Mouse (Mus musculus) forebrain, postnatal 0 days (tissue): ENCODE results near the gene Med27. TPM values are rescaled to one million over a fixed set of nuclear protein-coding genes. Genes with fewer than 3 reads are reported as not detected.

Source experiments
- ATAC-seq: fragments of 200-750 bp; cut with Nextera tagmentation; 2 replicates; pipeline ENCODE4 v1.8.0; 2017; ENCODE audit warnings: mild to moderate bottlenecking, moderate library complexity
- DNase-seq: peaks from one replicate; pipeline ENCODE4 v3.0.0-alpha.2; 2015
- H3K27ac ChIP-seq: fragments of 300-500 bp; sonication (generic); 2 replicates; pipeline ENCODE4 v1.5.1; 2014; ENCODE audit warnings: low read depth, mild to moderate bottlenecking, antibody characterized with exemption, low read length, moderate library complexity, mixed read lengths
- H3K27me3 ChIP-seq: fragments of 300-500 bp; sonication (generic); 2 replicates; pipeline ENCODE4 v1.6.1; 2014; ENCODE audit warnings: mild to moderate bottlenecking, low read length, mixed read lengths; ENCODE audit not compliant: insufficient read depth
- H3K36me3 ChIP-seq: fragments of 300-500 bp; sonication (generic); 2 replicates; pipeline ENCODE4 v1.6.1; 2014; ENCODE audit warnings: mild to moderate bottlenecking, moderate library complexity; ENCODE audit not compliant: insufficient read depth
- H3K4me1 ChIP-seq: fragments of 300-500 bp; sonication (generic); 2 replicates; pipeline ENCODE4 v1.6.1; 2014; ENCODE audit warnings: antibody characterized with exemption; ENCODE audit not compliant: insufficient read depth
- H3K4me2 ChIP-seq: fragments of 300-500 bp; sonication (generic); 2 replicates; pipeline ENCODE4 v1.6.1; 2014; ENCODE audit warnings: low read depth, mild to moderate bottlenecking, moderate library complexity
- H3K4me3 ChIP-seq: fragments of 300-500 bp; sonication (generic); 2 replicates; pipeline ENCODE4 v1.5.1; 2014; ENCODE audit warnings: low read depth, low read length, mixed read lengths
- H3K9ac ChIP-seq: fragments of 300-500 bp; sonication (generic); 2 replicates; pipeline ENCODE4 v1.6.1; 2014; ENCODE audit warnings: mild to moderate bottlenecking
- H3K9me3 ChIP-seq: fragments of 300-500 bp; sonication (generic); 2 replicates; pipeline ENCODE4 v1.6.1; 2016; ENCODE audit warnings: low read length
- CTCF ChIP-seq: sonication (generic); IDR thresholded peaks from 2 replicates; pipeline ENCODE4 v1.5.1; 2016; ENCODE audit warnings: antibody characterized with exemption, control low read depth, low read depth
- WGBS: fragments of 180-500 bp; shearing (Covaris S2); extraction: QIAGEN DNeasy Blood & Tissue Kit; methylation state at CpG from one replicate; pipeline ENCODE4 v1.1.7; 2014; 5-methylcytosine and 5-hydroxymethylcytosine counted together
- polyA plus RNA-seq: library from polyadenylated mRNA; unstranded; fragments of >200 nt; fragmentation: Nextera tagmentation; extraction: Ambion mirVana; gene quantifications from 2 replicates; pipeline ENCODE4 v1.2.1, GENCODE M21; 2015
- total RNA-seq: library from RNA; depleted of rRNA; stranded (reverse); fragments of >200 nt; gene quantifications from 2 replicates; pipeline ENCODE4 v1.2.3, GENCODE M21; 2014

The Med27 gene
- total and polyA plus RNA-seq, 2 experiments from 2014 or later, result 60.1 to 71.2 TPM

GRCm38 (mm10) chr2:29404931-29405330 is 58.3 kb downstream of the Med27 start:
- WGBS, result 85% methylated on average over 10 of the region's 10 CpGs
- Histone ChIP-seq H3K4me1 (peaks cover 17% of the 10 kb centered on the region; the same call in 1 of the 2 replicates), H3K27me3 (no peaks in the 10 kb centered on the region), H3K27ac (no peak overlapping the region), H3K4me2 (no peak overlapping the region), H3K36me3 (no peaks in the 10 kb centered on the region), H3K9ac (no peak overlapping the region), H3K9me3 (no peaks in the 10 kb centered on the region), H3K4me3 (no peak overlapping the region)
- DNase-seq (no peak), ATAC-seq (no peak)
- TF ChIP-seq CTCF, result no peak

- no peaks in the 10 kb centered on the region for H3K9me3 ChIP-seq
- WGBS, result 96% methylated on average over 2 of the region's 2 CpGs
- no peak overlapping the region for H3K4me3 ChIP-seq
- ATAC-seq, result no peak
- H3K36me3 ChIP-seq, result no peaks in the 10 kb centered on the region
- H3K27me3 ChIP-seq, result no peaks in the 10 kb centered on the region
- no peak overlapping the region for H3K27ac ChIP-seq
- H3K4me2 ChIP-seq, result no peak overlapping the region
- no peak overlapping the region for H3K9ac ChIP-seq
- TF ChIP-seq CTCF, result no peak
- H3K4me1 ChIP-seq, result peaks cover 17% of the 10 kb centered on the region; the same call in 1 of the 2 replicates
- DNase-seq, result no peak
Observed at GRCm38 (mm10) chr2:29405848-29406247, 59.2 kb downstream of the Med27 start.

DNA sequence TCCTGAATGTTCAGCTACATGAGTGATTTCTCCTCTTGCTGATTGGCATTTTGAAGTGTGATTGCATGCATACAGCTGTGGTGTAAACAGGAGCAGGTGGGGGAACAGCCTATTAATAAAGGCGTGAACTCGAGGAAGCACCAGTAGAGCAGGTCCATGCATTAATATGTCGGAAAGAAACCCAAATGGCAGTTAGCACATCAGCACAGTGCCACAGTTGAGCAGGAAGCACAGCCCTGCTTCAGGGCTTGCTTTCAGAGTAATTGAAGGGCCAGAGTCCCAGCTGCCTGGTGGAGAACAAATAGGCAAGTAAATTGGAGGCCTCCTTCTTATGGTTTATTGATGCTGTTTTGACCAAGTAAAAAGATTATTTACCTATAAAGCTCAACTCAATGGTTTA is 60.7 kb downstream of the Med27 start:
- no peak overlapping the region for H3K4me3 ChIP-seq
- 0 out of 2 replicates have a peak overlapping the region, but pooled peaks have one; percentile 36 for H3K27ac ChIP-seq
- no peaks in the 10 kb centered on the region for H3K27me3 ChIP-seq
- H3K9me3 ChIP-seq, result no peaks in the 10 kb centered on the region
- H3K4me1 ChIP-seq, result peaks cover 21% of the 10 kb centered on the region
- ATAC-seq (peak; percentile 45; the same call in 1 of the 2 replicates), DNase-seq (no peak)
- TF ChIP-seq CTCF, result no peak
- no peaks in the 10 kb centered on the region for H3K36me3 ChIP-seq
- H3K4me2 ChIP-seq, result no peak overlapping the region
- no peak overlapping the region for H3K9ac ChIP-seq
- WGBS, result 21% methylated on average over 3 of the region's 3 CpGs

DNA sequence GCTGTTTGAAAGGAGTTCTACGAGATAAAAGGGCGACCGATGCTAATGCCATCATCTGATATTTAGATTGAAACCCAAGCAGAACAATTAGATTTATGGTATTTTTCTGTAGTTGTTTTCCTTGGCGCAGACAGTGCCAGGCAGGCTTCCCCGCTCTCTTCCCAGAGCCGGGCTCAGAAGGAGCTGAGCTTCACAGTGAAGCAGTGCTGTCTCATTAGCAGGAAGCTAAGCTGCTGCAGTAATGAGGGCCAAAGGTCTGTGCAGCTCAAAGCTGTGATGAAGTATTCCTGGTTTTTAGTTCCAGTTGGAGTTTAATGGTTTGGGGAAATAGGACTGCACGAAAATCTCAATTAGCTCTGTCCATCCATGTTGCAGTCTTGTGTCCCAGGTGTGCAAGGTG is 61.1 kb downstream of the Med27 start:
- DNase-seq (peak; percentile 50), ATAC-seq (peak; percentile 60; the same call in 1 of the 2 replicates)
- Histone ChIP-seq H3K4me3 (no peak overlapping the region), H3K27ac (peak overlapping the region; percentile 36; the same call in 1 of the 2 replicates), H3K4me2 (no peak overlapping the region), H3K9ac (no peak overlapping the region), H3K36me3 (no peaks in the 10 kb centered on the region), H3K4me1 (peaks cover 23% of the 10 kb centered on the region), H3K9me3 (no peaks in the 10 kb centered on the region), H3K27me3 (no peaks in the 10 kb centered on the region)
- 42% methylated on average over 7 of the region's 7 CpGs for WGBS
- no peak for TF ChIP-seq CTCF

- Histone ChIP-seq H3K4me3 (no peak overlapping the region), H3K27me3 (no peaks in the 10 kb centered on the region), H3K9me3 (no peaks in the 10 kb centered on the region), H3K27ac (no peak overlapping the region), H3K4me2 (no peak overlapping the region), H3K36me3 (no peaks in the 10 kb centered on the region), H3K9ac (no peak overlapping the region), H3K4me1 (peaks cover 27% of the 10 kb centered on the region)
- WGBS, result 55% methylated on average over 7 of the region's 7 CpGs
- ATAC-seq (no peak), DNase-seq (no peak)
- no peak for TF ChIP-seq CTCF
Observed at GRCm38 (mm10) chr2:29410884-29411283, 64.3 kb downstream of the Med27 start.

DNA sequence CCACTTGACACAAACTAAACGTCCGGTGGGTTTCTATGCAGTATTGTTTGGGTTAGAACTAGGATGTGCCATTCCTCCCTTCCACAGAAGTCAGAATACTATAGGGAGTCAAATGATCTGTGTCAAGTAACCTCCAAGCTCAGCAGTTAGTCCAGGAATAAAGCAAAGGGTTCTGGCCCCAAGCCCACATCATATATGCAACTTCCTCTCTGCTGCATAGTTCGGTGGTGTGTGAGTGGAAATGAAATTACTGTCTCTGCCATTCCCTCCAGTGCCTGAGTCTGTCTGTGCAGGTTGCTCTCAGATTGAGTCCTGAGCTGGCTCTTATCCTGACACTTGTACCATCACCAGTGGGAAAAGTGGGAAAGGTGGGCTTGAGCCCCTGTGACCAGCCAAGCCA is 65.8 kb downstream of the Med27 start:
- no peak for TF ChIP-seq CTCF
- Histone ChIP-seq H3K4me2 (no peak overlapping the region), H3K9me3 (no peaks in the 10 kb centered on the region), H3K4me3 (no peak overlapping the region), H3K27me3 (no peaks in the 10 kb centered on the region), H3K36me3 (no peaks in the 10 kb centered on the region), H3K4me1 (peaks cover 24% of the 10 kb centered on the region), H3K9ac (no peak overlapping the region), H3K27ac (0 out of 2 replicates have a peak overlapping the region, but pooled peaks have one; percentile 9)
- ATAC-seq, result no peak
- no peak for DNase-seq
- 53% methylated on average over 3 of the region's 3 CpGs for WGBS

GRCm38 (mm10) chr2:29413259-29413993 is 66.8 kb downstream of the Med27 start:
- no peak for DNase-seq
- no peaks in the 10 kb centered on the region for H3K9me3 ChIP-seq
- TF ChIP-seq CTCF, result no peak
- H3K36me3 ChIP-seq, result no peaks in the 10 kb centered on the region
- H3K4me3 ChIP-seq, result no peak overlapping the region
- H3K27ac ChIP-seq, result 0 out of 2 replicates have a peak overlapping the region, but pooled peaks have one; percentile 40
- H3K4me2 ChIP-seq, result no peak overlapping the region
- no peaks in the 10 kb centered on the region for H3K27me3 ChIP-seq
- no peak; the same call in 1 of the 2 replicates for ATAC-seq
- 0 out of 2 replicates have a peak overlapping the region, but pooled peaks have one; percentile 18 for H3K9ac ChIP-seq
- 40% methylated on average over 13 of the region's 13 CpGs for WGBS
- H3K4me1 ChIP-seq, result peaks cover 16% of the 10 kb centered on the region; the same call in 1 of the 2 replicates
